Mouse (Mus musculus) CH12.LX (cell line): ENCODE measurements around the gene Prrx1.

Experiments
- CTCF ChIP-seq, 2 experiments: IDR thresholded peaks in 1 of 2; conservative IDR thresholded peaks in 1 of 2; 2 replicates each; pipeline ENCODE4 v1.5.1; 2011 to 2012; ENCODE audit warnings: low read depth in 2 of 2, low read length in 2 of 2, improper control_type of control experiment in 1 of 2, inconsistent platforms in 1 of 2, mild to moderate bottlenecking in 1 of 2, moderate library complexity in 1 of 2
- EP300 ChIP-seq: IDR thresholded peaks from 2 replicates; pipeline ENCODE4 v1.6.1; 2011; ENCODE audit warnings: low read length, improper control_type of control experiment
- POLR2A ChIP-seq: IDR thresholded peaks from 2 replicates; pipeline ENCODE4 v1.6.1; 2011; ENCODE audit warnings: low read depth, mild to moderate bottlenecking, improper control_type of control experiment, low read length

- TF ChIP-seq EP300 (no peak), CTCF (conservative IDR thresholded peaks at IDR 0.05 in 1 of 2, IDR thresholded peaks at IDR 0.05 in 1 of 2; ENCODE audit: low read depth in 2 of 2, low read length in 2 of 2) (no peak), POLR2A (no peak)
These were observed 36.4 kb downstream of the Prrx1 start for GRCm38 (mm10) chr1:163277069-163277468.
